Mouse (Mus musculus): ENCODE measurements at regions not wholly inside any gene's neighbourhood (a gene's known extent, or its start where the extent isn't known, plus 50 kb on each side); places are given as distances from the start of the nearest gene placed in this dataset.

GRCm38 (mm10) chr2:50698841-50699240 lies 402.2 kb upstream of the Mmadhc start:
- TF ChIP-seq CTCF (IDR thresholded peaks at IDR 0.05; ENCODE audit: insufficient read depth, low read depth, low read length) (no peak), POLR2A (IDR thresholded peaks at IDR 0.05; ENCODE audit: insufficient read depth, low read depth, low read length) (no peak)
